In genomic region chr3:65477111-65477510, GRCm38 (mm10) we compare ENCODE assay signal across 17 mouse cellular contexts.
"Had no signal": no experiment of that assay in that cellular context is flagged by ENCODE, and none has a peak within 500 bp of the region (broad histone marks: within the 10 kb centered on the region; RNA-seq: fewer than 3 reads in every experiment).

No protein-coding gene starts in this region.

- H3K36me3 ChIP-seq: midbrain, embryonic 10.5 days; neural tube, embryonic 13.5 days; neural tube, embryonic 15.5 days had no signal

- H3K27me3 ChIP-seq: neural tube, embryonic 13.5 days; neural tube, embryonic 15.5 days had no signal

- H3K9me3 ChIP-seq: midbrain, embryonic 10.5 days; neural tube, embryonic 13.5 days; neural tube, embryonic 15.5 days had no signal

- DNase-seq: lung, adult 18-20 months; lung, postnatal 10 days; lung, postnatal 4 days; midbrain, embryonic 14.5 days; retina, postnatal 1 day; right cerebral cortex, adult 18-20 months; right cerebral cortex, postnatal 25 days; right cerebral cortex, postnatal 4 days; spleen, adult 18-20 months; thymus, adult 18-20 months; thymus, postnatal 14 days; thymus, postnatal 36 days had no signal

- H3K27ac ChIP-seq: midbrain, embryonic 10.5 days; neural tube, embryonic 13.5 days; neural tube, embryonic 15.5 days had no signal

- H3K4me1 ChIP-seq: neural tube, embryonic 15.5 days had no signal

- H3K4me3 ChIP-seq: midbrain, embryonic 10.5 days; myocyte; neural tube, embryonic 13.5 days; neural tube, embryonic 15.5 days had no signal

- H3K4me2 ChIP-seq: lung, embryonic 14.5 days; neural tube, embryonic 13.5 days; neural tube, embryonic 15.5 days had no signal

- H3K9ac ChIP-seq: lung, embryonic 14.5 days; neural tube, embryonic 13.5 days; neural tube, embryonic 15.5 days had no signal
